Mouse (Mus musculus) ovary, postnatal 10 days (tissue): ENCODE results near the gene Rims4.

Experiments
- DNase-seq: peaks from one replicate; pipeline ENCODE4 v3.0.0; 2022; ENCODE audit warnings: low spot score

Gene Rims4

GRCm38 (mm10) chr2:163866061-163866460, 52.4 kb downstream of the Rims4 start:
- no peak for DNase-seq

- DNase-seq: no peak
These were observed 53.2 kb downstream of the Rims4 start for GRCm38 (mm10) chr2:163865311-163865710.

- DNase-seq: no peak
These were observed 60.1 kb downstream of the Rims4 start for GRCm38 (mm10) chr2:163858254-163858947.

GRCm38 (mm10) chr2:163857233-163857632, 61.2 kb downstream of the Rims4 start:
- DNase-seq: no peak

GRCm38 (mm10) chr2:163853461-163853901, 65.0 kb downstream of the Rims4 start, which contains the start of gene Kcnk15:
Gene Kcnk15, plus strand, starts transcription at chr2:163853651.
- DNase-seq: no peak

- no peak for DNase-seq
These were observed 76.4 kb downstream of the Rims4 start for GRCm38 (mm10) chr2:163842043-163842442.

GRCm38 (mm10) chr2:163839519-163839918, 79.0 kb downstream of the Rims4 start:
- DNase-seq: no peak

- DNase-seq: peak; percentile 57
These were observed 80.4 kb downstream of the Rims4 start for GRCm38 (mm10) chr2:163838043-163838442.

- DNase-seq: no peak
These were observed 87.3 kb downstream of the Rims4 start for GRCm38 (mm10) chr2:163831163-163831562.

GRCm38 (mm10) chr2:163826494-163826893, 92.0 kb downstream of the Rims4 start:
- no peak for DNase-seq

- no peak for DNase-seq
These were observed 92.6 kb downstream of the Rims4 start for GRCm38 (mm10) chr2:163825861-163826260.

GRCm38 (mm10) chr2:163823771-163824170, 94.7 kb downstream of the Rims4 start:
- DNase-seq: no peak

- DNase-seq: no peak
These were observed 95.2 kb downstream of the Rims4 start for GRCm38 (mm10) chr2:163823248-163823647.

GRCm38 (mm10) chr2:163820607-163821006, 97.9 kb downstream of the Rims4 start, which contains the start of gene Ccn5:
Gene Ccn5, plus strand, starts transcription at chr2:163820861.
- DNase-seq: peak; percentile 21

- DNase-seq: no peak
These were observed 103.6 kb downstream of the Rims4 start for GRCm38 (mm10) chr2:163814739-163815465.

- no peak for DNase-seq
These were observed 105.4 kb downstream of the Rims4 start for GRCm38 (mm10) chr2:163813077-163813476.
